In genomic region chr5:96164021-96164411, GRCm38 (mm10) we compare ENCODE assay signal across 8 mouse cellular contexts. TPM values are rescaled to one million over a fixed set of nuclear protein-coding genes. Genes with fewer than 3 reads are reported as not detected.
A peak's percentile ranks its signal among the peaks of the same experiment; 100 is the strongest.
DNase-seq lines count a peak whose midpoint lies in the region; ATAC-seq and TF ChIP-seq lines count a peak whose summit lies in the region.

Cnot6l (minus strand) TSS chr5:96164171.

- H3K27me3 ChIP-seq in ES-Bruce4 (ENCODE audit: control insufficient read depth, insufficient read depth, low read length, poor library complexity, severe bottlenecking) = no peaks in the 10 kb centered on the region
- no peaks in the 10 kb centered on the region for H3K27me3 ChIP-seq in hindbrain, embryonic 14.5 days (ENCODE audit: control insufficient read depth, insufficient read depth, low read length)
- no peaks in the 10 kb centered on the region for H3K27me3 ChIP-seq in spleen, adult 2 months (ENCODE audit: control insufficient read depth, insufficient read depth, low read length)

- H3K9ac ChIP-seq in ES-Bruce4 (ENCODE audit: low read depth, poor library complexity, severe bottlenecking) = peak within 1 kb of the TSS; percentile 79
- peak within 1 kb of the TSS; percentile 94 for H3K9ac ChIP-seq in hindbrain, embryonic 14.5 days

- intact Hi-C loops in gastrocnemius, adult 2 months (cut with DNase I) = loop anchor here (5.0 kb wide), 1 partner anchor 57 kb away; no protein-coding TSS in a partner anchor

- H3K36me3 ChIP-seq in ES-Bruce4 (ENCODE audit: control insufficient read depth, insufficient read depth, low read length, poor library complexity, severe bottlenecking) (no peaks in the 10 kb centered on the region), macrophage (ENCODE audit: inconsistent target) (no peaks in the 10 kb centered on the region)
- no peaks in the 10 kb centered on the region for H3K36me3 ChIP-seq in hindbrain, embryonic 14.5 days (replicated peaks; ENCODE audit: control insufficient read depth, insufficient read depth)
- H3K36me3 ChIP-seq in spleen, adult 2 months (ENCODE audit: control insufficient read depth, insufficient read depth, low read length) = no peaks in the 10 kb centered on the region

- no peaks in the 10 kb centered on the region for H3K9me3 ChIP-seq in ES-Bruce4 (replicated peaks; ENCODE audit: control insufficient read depth, insufficient read depth, low read length, poor library complexity, severe bottlenecking)
- no peaks in the 10 kb centered on the region for H3K9me3 ChIP-seq in hindbrain, embryonic 14.5 days (ENCODE audit: control insufficient read depth, low read length)

- TF ChIP-seq POLR2A in ES-Bruce4 (IDR thresholded peaks at IDR 0.05; ENCODE audit: insufficient read depth, low read length) = no peak
- TF ChIP-seq POLR2A in brain, embryonic 14.5 days (IDR thresholded peaks at IDR 0.05; ENCODE audit: borderline replicate concordance, extremely low read depth, insufficient read depth, insufficient read length, poor library complexity, severe bottlenecking) = no peak
- TF ChIP-seq POLR2A in spleen, adult 2 months (IDR thresholded peaks at IDR 0.05; ENCODE audit: low read depth, low read length) = peak; percentile 69

- no peaks in the 10 kb centered on the region for H3K4me1 ChIP-seq in ES-Bruce4 (ENCODE audit: control insufficient read depth, insufficient read depth, low read length)
- peaks cover 14% of the 10 kb centered on the region for H3K4me1 ChIP-seq in hindbrain, embryonic 14.5 days (replicated peaks; ENCODE audit: control insufficient read depth, insufficient read depth, low read length)
- H3K4me1 ChIP-seq in spleen, adult 2 months (ENCODE audit: control insufficient read depth, insufficient read depth, insufficient read length) = no peaks in the 10 kb centered on the region; the same call in 1 of the 2 replicates

- no peak for ATAC-seq in hindbrain, embryonic 14.5 days (ENCODE audit: low FRiP score)

- no peak for TF ChIP-seq CTCF in ES-Bruce4 (IDR thresholded peaks at IDR 0.05; ENCODE audit: low read depth, low read length)
- no peak for TF ChIP-seq CTCF in brain, embryonic 14.5 days (IDR thresholded peaks at IDR 0.05; ENCODE audit: borderline replicate concordance, extremely low read depth, insufficient read depth, insufficient read length)
- no peak for TF ChIP-seq CTCF in gastrocnemius, adult 2 months (IDR thresholded peaks at IDR 0.05)
- no peak for TF ChIP-seq CTCF in spleen, adult 2 months (IDR thresholded peaks at IDR 0.05; ENCODE audit: extremely low read depth, insufficient read depth, insufficient read length, insufficient replicate concordance)

- peak within 1 kb of the TSS; percentile 85 for H3K4me3 ChIP-seq in ES-Bruce4 (ENCODE audit: low read depth, low read length)
- peak within 1 kb of the TSS; percentile 95 for H3K4me3 ChIP-seq in gastrocnemius, adult 2 months
- H3K4me3 ChIP-seq in hindbrain, embryonic 14.5 days (replicated peaks; ENCODE audit: low read length) = peak within 1 kb of the TSS; percentile 95
- H3K4me3 ChIP-seq in macrophage (ENCODE audit: inconsistent target) = peak within 1 kb of the TSS; percentile 62
- peak within 1 kb of the TSS; percentile 77 for H3K4me3 ChIP-seq in spleen, adult 2 months (ENCODE audit: extremely low read depth, insufficient read depth, insufficient read length)

- peak within 1 kb of the TSS; percentile 80 for H3K4me2 ChIP-seq in hindbrain, embryonic 14.5 days (replicated peaks)

- DNase-seq in brain, embryonic 14.5 days (ENCODE audit: low read depth) = peak; percentile 44
- DNase-seq in gastrocnemius, adult 2 months = no peak
- no peak for DNase-seq in hindbrain, embryonic 14.5 days (ENCODE audit: low spot score)
- no peak for DNase-seq in left cerebral cortex, adult 8-10 months (ENCODE audit: low spot score in 2 of 2)
- DNase-seq in spleen, adult 2 months (ENCODE audit: low read depth in 1 of 2, low spot score in 2 of 2) = peak; percentile 47 to 68
- no peak for DNase-seq in right cerebral cortex, postnatal 10 days (ENCODE audit: low spot score in 2 of 2)

- no peak for TF ChIP-seq EP300 in ES-Bruce4 (IDR thresholded peaks at IDR 0.05; ENCODE audit: insufficient read depth, low read depth, low read length)

- WGBS in hindbrain, embryonic 14.5 days = 53% methylated on average over 5 of the region's 5 CpGs
- 0% methylated on average over 5 of the region's 5 CpGs for WGBS in macrophage (ENCODE audit: missing documents)
- under 1% methylated on average over 5 of the region's 5 CpGs for WGBS in spleen, adult 2 months

- peak within 1 kb of the TSS; percentile 25; the same call in 1 of the 2 replicates for H3K27ac ChIP-seq in ES-Bruce4 (ENCODE audit: insufficient read depth, low read length)
- H3K27ac ChIP-seq in gastrocnemius, adult 2 months = peak within 1 kb of the TSS; percentile 98
- H3K27ac ChIP-seq in hindbrain, embryonic 14.5 days = peak within 1 kb of the TSS; percentile 98
- peak within 1 kb of the TSS; percentile 83 for H3K27ac ChIP-seq in macrophage
- peak within 1 kb of the TSS; percentile 98 for H3K27ac ChIP-seq in spleen, adult 2 months (ENCODE audit: insufficient read depth, low read length)

- H3K79me2 ChIP-seq in macrophage (ENCODE audit: inconsistent target) = peaks cover 22% of the 10 kb centered on the region

RNA-seq across cellular contexts. Expression of gene Cnot6l, which starts in this region (rescaled TPM):
- polyA plus RNA-seq in ES-Bruce4 (2011; ENCODE audit: insufficient read depth, insufficient read length, low read depth, missing spikeins) (42.6 and 47.1 TPM in 2 replicates), macrophage (2018) (29.0 to 34.1 TPM (median 33.3 TPM) in 3 replicates)
- polyA plus RNA-seq in brain, embryonic 14.5 days (2012; rRNA removed) = 12.0 and 14.6 TPM in 2 replicates
- total RNA-seq in gastrocnemius, adult 2 months (2021) = 10 to 100 TPM; 27.9 to 33.4 TPM
- 19.1 and 20.0 TPM in 2 replicates for polyA plus RNA-seq in hindbrain, embryonic 14.5 days (2014; fragmentation: Nextera tagmentation; extraction: Ambion mirVana)
- 10 to 100 TPM; 69.8 to 80.3 (median 75.0) TPM for total RNA-seq in left cerebral cortex, adult 8-10 months (2022)
- total RNA-seq in macrophage (2018; cell fraction: chromatin; rRNA removed) = 100 to 1,000 TPM in 6 of 26 experiments, 10 to 100 TPM in 20; 12.2 to 143 (median 69.2) TPM
- total RNA-seq in macrophage (2018; cell fraction: cytosol; rRNA removed) = 10 to 100 TPM; 36.7 to 73.7 (median 55.5) TPM
- 100 to 1,000 TPM in 6 of 26 experiments, 10 to 100 TPM in 20; 21.8 to 153 (median 64.5) TPM for total RNA-seq in macrophage (2018; cell fraction: nucleus; rRNA removed)
- 9.0 and 11.6 TPM in 2 replicates for polyA plus RNA-seq in spleen, adult 2 months (2012; rRNA removed)

Comparison
In these comparisons a context has a peak if more than half of its experiments do, and no peak if none do; other contexts are left out.
1. H3K27ac ChIP-seq: peak in every context shown above with its lines; median percentile 98 in gastrocnemius, adult 2 months; 98 in hindbrain, embryonic 14.5 days; 98 in spleen, adult 2 months; 83 in macrophage; 25 in ES-Bruce4.
2. DNase-seq: peak in brain, embryonic 14.5 days (single experiment) and spleen, adult 2 months (2 of 2); none in gastrocnemius, adult 2 months (single experiment), hindbrain, embryonic 14.5 days (single experiment), left cerebral cortex, adult 8-10 months (0 of 2) and right cerebral cortex, postnatal 10 days (0 of 2).
3. Peak in every context shown above with its lines, with median percentiles within 50 percentile points of each other: H3K4me3 ChIP-seq.